Mouse (Mus musculus) limb, embryonic 13.5 days (tissue): ENCODE measurements around the gene Srf. TPM values are rescaled to one million over a fixed set of nuclear protein-coding genes. Genes with fewer than 3 reads are reported as not detected.

ENCODE experiments used
- ATAC-seq: fragments of 200-750 bp; cut with Nextera tagmentation; 2 replicates; pipeline ENCODE4 v1.8.0; 2017; ENCODE audit warnings: low read depth, moderate number of reproducible peaks, moderate TSS enrichment; ENCODE audit not compliant: low FRiP score
- H3K27ac ChIP-seq: fragments of 300-500 bp; sonication (generic); 2 replicates; pipeline ENCODE4 v1.5.1; 2015; ENCODE audit warnings: inconsistent platforms, mild to moderate bottlenecking, moderate library complexity
- H3K27me3 ChIP-seq: fragments of 300-500 bp; sonication (generic); 2 replicates; pipeline ENCODE4 v1.6.1; 2015; ENCODE audit warnings: mild to moderate bottlenecking, inconsistent platforms
- H3K36me3 ChIP-seq: fragments of 300-500 bp; sonication (generic); 2 replicates; pipeline ENCODE4 v1.6.1; 2015; ENCODE audit warnings: inconsistent platforms, mild to moderate bottlenecking, moderate library complexity
- H3K4me1 ChIP-seq: fragments of 300-500 bp; sonication (generic); 2 replicates; pipeline ENCODE4 v1.6.1; 2015; ENCODE audit warnings: inconsistent platforms
- H3K4me2 ChIP-seq: fragments of 300-500 bp; sonication (generic); replicated peaks from 2 replicates; pipeline ENCODE4 v1.6.1; 2015; ENCODE audit warnings: inconsistent platforms, mild to moderate bottlenecking, moderate library complexity
- H3K4me3 ChIP-seq: fragments of 300-500 bp; sonication (generic); 2 replicates; pipeline ENCODE4 v1.5.1; 2015; ENCODE audit warnings: moderate library complexity, mild to moderate bottlenecking, inconsistent platforms
- H3K9ac ChIP-seq: fragments of 300-500 bp; sonication (generic); 2 replicates; pipeline ENCODE4 v1.6.1; 2015; ENCODE audit warnings: mild to moderate bottlenecking, inconsistent platforms
- H3K9me3 ChIP-seq: fragments of 300-500 bp; sonication (generic); 2 replicates; pipeline ENCODE4 v1.6.1; 2016; ENCODE audit warnings: inconsistent platforms
- WGBS: fragments of 180-500 bp; shearing (Covaris S2); methylation state at CpG from one replicate; pipeline ENCODE4 v1.1.7; 2015; 5-methylcytosine and 5-hydroxymethylcytosine counted together
- polyA plus RNA-seq: library from polyadenylated mRNA; unstranded; fragments of >200 nt; fragmentation: Nextera tagmentation; extraction: Ambion mirVana; gene quantifications from 2 replicates; pipeline ENCODE4 v1.2.1, GENCODE M21; 2015

Gene Srf
- polyA plus RNA-seq = 5.8 and 7.3 TPM in 2 replicates

DNA sequence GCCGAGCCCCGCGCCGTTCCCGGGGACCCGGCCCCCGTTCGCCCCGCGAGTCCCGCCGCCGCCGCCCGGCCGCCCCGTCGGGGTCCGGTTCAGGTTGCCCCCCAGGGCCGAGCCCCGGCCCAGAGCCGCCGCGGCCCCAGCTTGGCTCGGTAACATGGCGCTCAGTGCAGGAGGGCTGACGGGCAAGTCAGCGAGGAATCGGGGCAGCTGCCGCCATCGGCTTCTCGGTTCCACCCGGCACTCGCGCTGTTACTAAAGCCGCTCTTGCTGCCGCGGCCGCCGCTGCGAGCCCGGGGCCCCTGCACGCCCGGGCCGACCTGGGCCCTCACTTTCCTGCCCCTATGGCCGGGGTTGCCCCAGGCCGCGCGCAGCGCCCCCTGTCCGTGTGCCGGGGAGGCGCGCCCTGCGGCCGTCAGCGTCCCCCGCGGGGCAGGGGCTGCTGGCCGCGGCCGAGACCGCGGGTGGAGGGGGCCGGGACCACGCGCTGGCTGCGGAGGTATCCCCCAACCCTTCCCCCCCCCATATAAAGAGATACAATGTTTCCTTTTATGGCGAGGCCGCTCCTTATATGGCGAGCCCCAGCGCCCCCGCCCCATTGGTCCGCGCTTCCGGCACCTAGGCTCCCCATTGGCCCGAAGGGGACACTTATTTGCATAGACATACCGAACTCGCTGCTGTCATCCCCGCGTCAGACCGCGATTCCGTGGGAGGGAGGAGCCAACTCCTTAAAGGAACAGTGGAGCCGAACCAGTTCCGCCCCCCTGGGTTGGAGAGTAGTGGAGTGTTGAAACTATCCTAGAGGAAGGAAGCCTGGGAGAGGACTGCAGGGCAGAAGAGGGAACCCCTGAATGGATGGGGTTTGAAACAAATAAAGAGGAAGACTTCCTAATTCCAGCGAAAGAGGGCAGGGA lies at the start of gene Srf:
TSS of gene Srf (minus strand) at position 503 of the 911 bp plus-strand sequence.
- H3K27me3 ChIP-seq = no peaks in the 10 kb centered on the region

DNA sequence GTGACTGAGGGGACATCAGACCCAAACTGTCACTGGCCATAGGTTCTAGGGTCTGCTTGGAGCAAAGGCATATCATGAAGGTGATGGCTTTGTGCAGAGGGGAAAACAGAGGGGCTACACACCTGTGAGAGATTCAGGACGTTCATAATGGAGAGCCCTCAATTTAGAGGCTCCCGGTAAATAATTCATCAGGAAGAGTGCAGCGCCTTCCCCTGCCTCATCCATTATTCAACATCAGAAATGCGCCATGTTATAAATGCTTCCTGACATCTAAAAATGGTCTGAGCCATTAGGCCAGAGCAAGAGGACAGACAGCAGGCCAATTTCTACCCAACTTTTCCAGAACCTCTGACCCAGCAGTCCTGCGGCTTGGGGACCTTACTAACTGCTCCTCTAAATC lies 49.2 kb upstream of the Srf start:
- WGBS = 78% methylated on average over 5 of the region's 5 CpGs
- Histone ChIP-seq H3K4me1 (peaks cover 52% of the 10 kb centered on the region), H3K36me3 (peaks cover 8% of the 10 kb centered on the region; the same call in 1 of the 2 replicates), H3K9me3 (no peaks in the 10 kb centered on the region), H3K27me3 (no peaks in the 10 kb centered on the region), H3K9ac (no peak overlapping the region), H3K4me3 (no peak overlapping the region), H3K27ac (no peak overlapping the region), H3K4me2 (no peak overlapping the region)
- ATAC-seq = no peak

More for the DNA sequence above, at the start of gene Srf:
- H3K4me3 ChIP-seq = peak within 1 kb of the TSS; percentile 99
- H3K9ac ChIP-seq = peak within 1 kb of the TSS; percentile 99
- no peaks in the 10 kb centered on the region for H3K9me3 ChIP-seq
- WGBS = under 1% methylated on average over 83 of the region's 87 CpGs
- H3K4me1 ChIP-seq = peaks cover 38% of the 10 kb centered on the region
- H3K36me3 ChIP-seq = peaks cover 14% of the 10 kb centered on the region
- ATAC-seq = peak; percentile 94
- H3K4me2 ChIP-seq = peak within 1 kb of the TSS; percentile 92
- H3K27ac ChIP-seq = peak within 1 kb of the TSS; percentile 91

DNA sequence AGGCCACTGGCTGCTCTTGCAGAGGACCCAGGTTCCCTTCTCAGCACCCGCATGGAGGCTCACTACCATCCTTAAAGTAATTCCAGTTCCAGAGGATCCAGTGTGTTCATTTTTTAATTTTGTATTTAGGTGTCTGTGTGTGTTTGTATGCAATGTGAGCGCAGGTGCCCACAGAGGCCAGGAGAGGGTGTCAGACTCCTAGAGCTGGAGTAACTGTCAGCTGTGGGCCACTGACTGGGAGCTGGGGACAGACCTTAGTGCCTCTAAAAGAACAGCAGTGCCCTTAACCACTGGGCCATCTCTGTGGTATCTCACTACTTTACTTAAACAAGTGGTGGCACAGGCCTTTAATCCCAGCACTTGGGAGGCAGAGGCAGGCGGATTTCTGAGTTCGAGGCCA lies 47.3 kb upstream of the Srf start:
- Histone ChIP-seq H3K4me1 (peaks cover 43% of the 10 kb centered on the region), H3K4me2 (no peak overlapping the region), H3K27me3 (no peaks in the 10 kb centered on the region), H3K27ac (0 out of 2 replicates have a peak overlapping the region, but pooled peaks have one; percentile 39), H3K9ac (no peak overlapping the region), H3K36me3 (peaks cover 11% of the 10 kb centered on the region; the same call in 1 of the 2 replicates), H3K4me3 (no peak overlapping the region), H3K9me3 (no peaks in the 10 kb centered on the region)
- 91% methylated on average over 4 of the region's 4 CpGs for WGBS
- ATAC-seq = no peak

DNA sequence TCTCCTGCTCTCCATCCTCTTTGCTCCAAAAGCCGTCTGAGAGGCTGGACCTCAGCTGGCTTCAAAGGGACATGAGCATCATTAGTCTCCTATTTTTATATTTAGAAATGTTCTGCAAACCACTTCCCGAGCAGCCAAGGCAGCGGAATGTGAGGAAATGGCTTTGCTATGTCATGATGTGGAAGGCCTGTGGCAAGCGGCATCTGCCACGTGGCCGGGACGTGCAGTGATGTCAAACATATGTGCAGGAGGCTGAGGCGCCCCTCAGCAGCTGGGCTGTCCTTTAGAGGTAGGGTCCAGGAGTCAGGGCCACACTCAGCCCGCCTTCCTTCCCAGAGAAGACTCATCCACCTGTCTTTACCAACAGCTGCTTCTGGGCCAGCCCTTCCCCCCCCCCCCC lies 46.2 kb upstream of the Srf start:
- Histone ChIP-seq H3K9ac (no peak overlapping the region), H3K4me1 (peaks cover 34% of the 10 kb centered on the region), H3K27me3 (no peaks in the 10 kb centered on the region), H3K9me3 (no peaks in the 10 kb centered on the region), H3K4me2 (0 out of 2 replicates have a peak overlapping the region, but pooled peaks have one; percentile 25), H3K4me3 (no peak overlapping the region), H3K27ac (peak overlapping the region; percentile 61; the same call in 1 of the 2 replicates), H3K36me3 (peaks cover 21% of the 10 kb centered on the region)
- peak; percentile 76 for ATAC-seq
- WGBS = 38% methylated on average over 9 of the region's 9 CpGs

DNA sequence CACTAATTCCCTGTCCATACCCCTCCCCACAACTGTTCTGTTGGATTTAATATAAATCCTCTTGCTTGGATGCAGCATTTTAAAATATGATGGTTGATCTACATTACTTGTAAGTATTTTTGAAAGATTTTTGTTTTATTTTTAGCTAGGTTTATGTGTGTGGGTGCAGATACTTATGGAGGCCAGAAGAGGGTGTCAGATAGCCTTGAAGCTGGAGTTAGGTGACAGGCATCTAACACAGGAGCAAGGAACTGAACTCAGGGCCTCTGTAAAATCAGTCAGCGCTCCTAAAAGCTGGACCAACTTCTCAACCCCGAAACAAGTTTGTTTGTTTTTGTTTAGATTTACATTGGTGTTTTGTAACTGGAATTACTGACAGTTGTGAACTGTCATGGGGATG lies 44.6 kb upstream of the Srf start:
- no peak for ATAC-seq
- WGBS = 95% methylated on average over 2 of the region's 2 CpGs
- Histone ChIP-seq H3K27me3 (no peaks in the 10 kb centered on the region), H3K4me1 (peaks cover 28% of the 10 kb centered on the region), H3K4me2 (no peak overlapping the region), H3K36me3 (peaks cover 24% of the 10 kb centered on the region), H3K4me3 (no peak overlapping the region), H3K9ac (no peak overlapping the region), H3K27ac (no peak overlapping the region), H3K9me3 (no peaks in the 10 kb centered on the region)

DNA sequence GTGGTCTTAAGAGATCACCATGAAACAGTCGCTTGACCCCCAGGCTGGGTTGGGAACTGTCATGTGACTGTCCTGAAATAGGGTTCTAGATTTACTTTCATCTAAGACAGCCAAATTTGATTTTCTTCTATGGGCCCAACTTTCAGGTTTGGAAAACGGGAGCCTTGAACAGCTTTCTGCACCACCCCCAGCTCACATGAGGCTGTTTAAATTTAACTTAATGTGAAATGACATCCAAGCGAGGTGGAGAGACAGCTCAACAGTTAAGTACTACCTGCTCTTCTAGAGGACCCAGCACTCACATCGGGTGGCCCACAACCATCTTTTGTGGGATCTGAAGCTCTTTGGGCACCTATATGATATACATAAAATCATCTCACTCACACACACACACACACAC lies 43.0 kb upstream of the Srf start:
- WGBS = 85% methylated on average over 4 of the region's 4 CpGs
- H3K36me3 ChIP-seq = peaks cover 24% of the 10 kb centered on the region
- no peak overlapping the region for H3K9ac ChIP-seq
- no peak overlapping the region for H3K4me3 ChIP-seq
- ATAC-seq = no peak
- no peaks in the 10 kb centered on the region for H3K27me3 ChIP-seq
- H3K4me1 ChIP-seq = peaks cover 30% of the 10 kb centered on the region
- no peak overlapping the region for H3K4me2 ChIP-seq
- no peak overlapping the region for H3K27ac ChIP-seq
- no peaks in the 10 kb centered on the region for H3K9me3 ChIP-seq

DNA sequence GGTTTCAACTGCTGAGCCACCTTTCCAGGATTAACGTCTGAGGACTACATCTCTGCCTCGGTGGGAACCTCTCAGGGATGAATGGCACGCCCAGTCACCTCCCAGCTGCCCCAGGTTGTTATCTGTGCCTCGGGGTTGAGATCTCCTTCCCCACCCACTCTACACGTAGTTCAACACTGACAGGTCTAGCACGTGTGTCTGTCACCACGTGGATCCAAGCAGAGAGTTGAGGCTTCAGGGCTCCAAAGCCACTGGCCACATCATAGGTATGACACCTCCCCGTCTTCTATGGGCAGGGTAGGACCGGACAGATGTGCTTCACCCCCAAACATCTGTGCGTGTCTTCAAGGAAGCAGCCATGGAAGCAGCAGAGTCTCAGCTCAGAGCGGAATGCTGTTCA lies 42.0 kb upstream of the Srf start:
- peaks cover 37% of the 10 kb centered on the region for H3K4me1 ChIP-seq
- no peak overlapping the region for H3K4me3 ChIP-seq
- H3K4me2 ChIP-seq = no peak overlapping the region
- H3K9ac ChIP-seq = no peak overlapping the region
- H3K9me3 ChIP-seq = no peaks in the 10 kb centered on the region
- 91% methylated on average over 11 of the region's 11 CpGs for WGBS
- H3K27ac ChIP-seq = no peak overlapping the region
- ATAC-seq = no peak
- peaks cover 24% of the 10 kb centered on the region for H3K36me3 ChIP-seq
- H3K27me3 ChIP-seq = no peaks in the 10 kb centered on the region

DNA sequence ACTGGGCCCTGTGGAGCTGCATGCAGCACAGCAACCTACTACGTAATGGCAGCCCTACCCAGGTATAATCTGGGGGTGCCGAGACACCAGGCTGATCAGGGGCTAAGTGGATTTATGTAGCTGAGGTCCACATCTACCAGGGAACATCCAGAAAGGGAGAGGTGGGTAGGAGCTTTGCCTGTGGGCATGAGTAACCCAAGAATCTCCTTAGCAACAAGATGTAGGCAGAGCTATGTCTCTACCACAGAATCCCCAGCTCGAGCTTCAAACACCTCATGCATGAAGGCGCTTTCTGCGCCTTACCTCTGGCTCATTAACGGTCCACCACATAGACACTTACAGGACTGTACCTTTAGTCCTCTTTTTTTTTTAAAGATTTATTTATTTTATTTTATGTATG lies 39.4 kb upstream of the Srf start:
- peaks cover 24% of the 10 kb centered on the region for H3K4me1 ChIP-seq
- WGBS = 73% methylated on average over 6 of the region's 6 CpGs
- H3K4me2 ChIP-seq = peak overlapping the region; percentile 34
- peak overlapping the region; percentile 73 for H3K27ac ChIP-seq
- peak overlapping the region; percentile 53 for H3K9ac ChIP-seq
- H3K36me3 ChIP-seq = peaks cover 30% of the 10 kb centered on the region
- H3K9me3 ChIP-seq = no peaks in the 10 kb centered on the region
- no peak for ATAC-seq
- no peaks in the 10 kb centered on the region for H3K27me3 ChIP-seq
- no peak overlapping the region for H3K4me3 ChIP-seq

DNA sequence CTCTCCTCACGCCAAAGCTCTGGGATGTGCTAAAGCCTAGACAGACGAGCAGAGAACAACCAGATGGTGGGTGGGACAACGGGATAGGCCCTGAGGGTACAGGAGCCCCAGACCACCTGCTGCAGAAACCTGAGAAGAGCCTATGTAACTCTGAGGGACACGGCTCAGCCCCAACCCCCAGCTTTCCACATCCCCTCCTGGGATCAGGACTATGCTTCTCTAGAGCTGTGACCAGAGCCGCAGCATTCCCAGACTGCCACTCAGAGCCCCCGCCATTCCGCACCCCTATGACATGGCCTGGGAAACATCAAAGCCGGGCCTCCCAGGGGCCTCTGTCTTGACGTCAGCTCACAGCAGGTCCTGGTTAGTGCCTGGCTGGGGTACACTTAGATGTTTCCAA lies 38.6 kb upstream of the Srf start:
- 10% methylated on average over 9 of the region's 9 CpGs for WGBS
- peak overlapping the region; percentile 34 for H3K4me2 ChIP-seq

DNA sequence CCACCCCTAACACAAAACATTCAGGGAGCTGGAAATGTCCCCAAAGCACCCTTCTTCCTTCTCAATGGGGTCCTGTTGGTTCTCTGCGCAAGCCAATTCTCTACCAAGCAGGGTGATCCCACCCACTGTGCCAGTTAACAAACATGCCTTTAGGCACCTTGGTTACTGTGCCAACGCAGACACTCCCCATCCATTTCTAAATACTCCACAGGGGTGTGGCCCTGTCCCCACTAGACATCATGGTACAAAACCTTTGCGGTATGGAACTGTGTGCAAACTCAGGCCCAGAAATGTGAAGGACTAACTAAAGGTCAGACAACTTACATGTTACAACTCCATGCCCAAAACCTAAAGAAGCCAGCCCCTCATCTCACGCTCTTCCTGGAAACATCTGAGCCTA lies 37.1 kb upstream of the Srf start:
- H3K27ac ChIP-seq = peak overlapping the region; percentile 22; the same call in 1 of the 2 replicates
- no peaks in the 10 kb centered on the region for H3K27me3 ChIP-seq
- H3K9me3 ChIP-seq = no peaks in the 10 kb centered on the region
- no peak overlapping the region for H3K4me2 ChIP-seq
- H3K36me3 ChIP-seq = peaks cover 47% of the 10 kb centered on the region
- H3K4me3 ChIP-seq = no peak overlapping the region
- no peak overlapping the region for H3K9ac ChIP-seq
- peaks cover 24% of the 10 kb centered on the region for H3K4me1 ChIP-seq
- ATAC-seq = no peak
- WGBS = 86% methylated on average over 4 of the region's 4 CpGs

More for the DNA sequence above, 38.6 kb upstream of the Srf start:
- peak; percentile 80 for ATAC-seq
- Histone ChIP-seq H3K9ac (peak overlapping the region; percentile 53), H3K4me1 (peaks cover 24% of the 10 kb centered on the region), H3K36me3 (peaks cover 37% of the 10 kb centered on the region), H3K4me3 (no peak overlapping the region), H3K27ac (peak overlapping the region; percentile 73), H3K27me3 (no peaks in the 10 kb centered on the region), H3K9me3 (no peaks in the 10 kb centered on the region)

DNA sequence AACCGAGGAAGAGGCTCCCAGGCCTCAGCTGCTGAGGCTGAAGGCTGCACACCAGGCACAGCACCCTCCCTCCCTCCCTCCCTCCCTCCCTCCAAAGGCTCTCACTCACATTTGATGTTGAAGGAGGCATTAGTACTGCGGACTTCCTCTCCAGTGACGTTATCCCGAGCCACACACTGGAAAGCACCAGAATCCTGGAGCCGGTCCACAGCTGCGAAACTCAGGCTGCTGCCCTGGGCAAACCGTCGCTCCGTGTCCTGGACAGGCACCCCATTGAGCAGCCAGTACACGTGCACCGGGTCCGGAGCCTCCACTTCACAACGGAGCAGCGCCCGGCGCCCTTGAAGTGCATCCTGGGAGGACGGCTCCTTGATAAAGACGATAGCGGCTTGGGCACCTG lies 35.4 kb upstream of the Srf start:
- no peak overlapping the region for H3K4me2 ChIP-seq
- H3K27me3 ChIP-seq = no peaks in the 10 kb centered on the region
- no peak overlapping the region for H3K9ac ChIP-seq
- H3K4me1 ChIP-seq = peaks cover 24% of the 10 kb centered on the region
- no peak for ATAC-seq
- H3K9me3 ChIP-seq = no peaks in the 10 kb centered on the region
- H3K36me3 ChIP-seq = peaks cover 53% of the 10 kb centered on the region
- H3K27ac ChIP-seq = no peak overlapping the region
- WGBS = 86% methylated on average over 19 of the region's 19 CpGs
- no peak overlapping the region for H3K4me3 ChIP-seq

DNA sequence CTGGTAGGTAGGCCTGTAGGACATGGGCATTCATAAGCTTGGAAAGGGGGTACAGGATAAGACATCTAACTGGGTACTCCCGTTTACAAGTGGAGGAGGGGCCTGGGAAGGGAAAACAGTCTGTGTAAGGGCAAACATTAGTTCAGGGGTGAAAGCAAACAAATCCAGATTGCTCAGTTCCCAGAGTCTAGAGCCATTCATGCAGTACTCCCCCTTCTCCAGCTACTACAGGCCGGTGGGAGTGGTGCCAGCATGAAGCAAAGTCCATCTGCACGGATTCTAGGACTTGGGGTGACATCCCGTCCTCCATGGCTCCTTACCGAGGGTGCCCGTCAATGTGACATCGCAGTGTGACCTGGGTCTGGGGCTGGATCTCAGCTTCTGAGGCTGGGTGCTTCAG lies 34.5 kb upstream of the Srf start:
- ATAC-seq = no peak
- Histone ChIP-seq H3K4me1 (peaks cover 20% of the 10 kb centered on the region), H3K9ac (no peak overlapping the region), H3K36me3 (peaks cover 62% of the 10 kb centered on the region), H3K9me3 (no peaks in the 10 kb centered on the region), H3K27me3 (no peaks in the 10 kb centered on the region), H3K4me2 (no peak overlapping the region), H3K4me3 (no peak overlapping the region), H3K27ac (no peak overlapping the region)
- WGBS = 91% methylated on average over 7 of the region's 7 CpGs
